ENCODE assay signal across 15 mouse cellular contexts in genomic region chr17:26753476-26753875, GRCm38 (mm10). TPM values are rescaled to one million over a fixed set of nuclear protein-coding genes. Genes with fewer than 3 reads are reported as not detected.
DNase-seq lines count a peak whose midpoint lies in the region; ATAC-seq lines count a peak whose summit lies in the region.
"Had no signal": no experiment of that assay in that cellular context is flagged by ENCODE, and none has a peak within 500 bp of the region (broad histone marks: within the 10 kb centered on the region; RNA-seq: fewer than 3 reads in every experiment).

No protein-coding gene starts in this region.

- H3K27ac ChIP-seq in embryonic facial prominence, embryonic 10.5 days (replicated peaks), result no peak overlapping the region
- H3K27ac ChIP-seq in intestine, embryonic 16.5 days (ENCODE audit: low read length), result no peak overlapping the region
- H3K27ac ChIP-seq: heart, adult 2 months; limb, embryonic 12.5 days had no signal

- peak; percentile 6 for DNase-seq in gastrocnemius, adult 18-20 months (ENCODE audit: low spot score)
- no peak for DNase-seq in gastrocnemius, postnatal 4 days (ENCODE audit: low spot score in 2 of 2)
- peak; percentile 20 for DNase-seq in 3T3-L1 (ENCODE audit: low read depth, low spot score)
- peak; percentile 24 for DNase-seq in large intestine, adult 2 months (ENCODE audit: low read depth, low spot score)
- DNase-seq in embryonic facial prominence, embryonic 10.5 days (ENCODE audit: low spot score), result no peak
- DNase-seq in frontal cortex, postnatal 14 days (ENCODE audit: low spot score in 2 of 2), result no peak
- DNase-seq: cerebellum, adult 18-20 months; embryo, embryonic 11 days; heart, adult 2 months; kidney, postnatal 14 days had no signal

- no peak overlapping the region for H3K4me3 ChIP-seq in embryonic facial prominence, embryonic 10.5 days
- no peak overlapping the region for H3K4me3 ChIP-seq in intestine, embryonic 16.5 days (ENCODE audit: low read length)
- H3K4me3 ChIP-seq: erythroblast, embryonic 14.5 days; heart, adult 2 months; limb, embryonic 12.5 days; megakaryocyte, embryonic 14.5 days had no signal

- no peak overlapping the region for H3K4me2 ChIP-seq in intestine, embryonic 16.5 days (ENCODE audit: low read depth, low read length)
- H3K4me2 ChIP-seq: limb, embryonic 12.5 days had no signal

- H3K4me1 ChIP-seq in embryonic facial prominence, embryonic 10.5 days, result no peaks in the 10 kb centered on the region
- no peaks in the 10 kb centered on the region for H3K4me1 ChIP-seq in intestine, embryonic 16.5 days (ENCODE audit: control insufficient read depth, insufficient read depth, low read length)
- H3K4me1 ChIP-seq: limb, embryonic 12.5 days had no signal

- peak; percentile 75 for ATAC-seq in activated CD4-positive, CD25-positive, alpha-beta regulatory T cell, adult 4 months
- no peak for ATAC-seq in intestine, embryonic 16.5 days

- no peaks in the 10 kb centered on the region for H3K36me3 ChIP-seq in embryonic facial prominence, embryonic 10.5 days (replicated peaks)
- H3K36me3 ChIP-seq in intestine, embryonic 16.5 days (ENCODE audit: control insufficient read depth, insufficient read depth, low read length), result no peaks in the 10 kb centered on the region
- H3K36me3 ChIP-seq: limb, embryonic 12.5 days had no signal

- no peaks in the 10 kb centered on the region for H3K9me3 ChIP-seq in embryonic facial prominence, embryonic 10.5 days
- no peaks in the 10 kb centered on the region for H3K9me3 ChIP-seq in intestine, embryonic 16.5 days (ENCODE audit: control insufficient read depth, low read length)
- H3K9me3 ChIP-seq: limb, embryonic 12.5 days; megakaryocyte, embryonic 14.5 days had no signal

- H3K9ac ChIP-seq in intestine, embryonic 16.5 days (ENCODE audit: low read depth, low read length), result no peak overlapping the region
- H3K9ac ChIP-seq: limb, embryonic 12.5 days had no signal

- 20% methylated on average over 2 of the region's 2 CpGs for WGBS in large intestine, adult 2 months
- WGBS in embryonic facial prominence, embryonic 10.5 days, result 90% methylated on average over 2 of the region's 2 CpGs
- 88% methylated on average over 2 of the region's 2 CpGs for WGBS in intestine, embryonic 16.5 days

- H3K27me3 ChIP-seq in embryonic facial prominence, embryonic 10.5 days (replicated peaks; ENCODE audit: low read depth, poor library complexity, severe bottlenecking), result no peaks in the 10 kb centered on the region
- H3K27me3 ChIP-seq in intestine, embryonic 16.5 days (replicated peaks; ENCODE audit: control insufficient read depth, insufficient read depth, low read length), result no peaks in the 10 kb centered on the region
- H3K27me3 ChIP-seq: limb, embryonic 12.5 days; megakaryocyte, embryonic 14.5 days had no signal

RNA-seq across cellular contexts. Expression of gene Bnip1, which starts 27.4 kb away (rescaled TPM):
- 10 to 100 TPM; 25.2 to 29.7 TPM for total RNA-seq in gastrocnemius, adult 18-20 months (2021)
- 10 to 100 TPM; 31.3 to 33.1 TPM for total RNA-seq in gastrocnemius, postnatal 4 days (2021)
- 10 to 100 TPM; 32.6 to 41.1 TPM for polyA plus RNA-seq in activated CD4-positive, CD25-positive, alpha-beta regulatory T cell, adult 4 months (2017; shearing (Covaris generic))
- polyA plus RNA-seq in large intestine, adult 2 months (2012; rRNA removed), result 23.6 and 25.8 TPM in 2 replicates
- polyA plus RNA-seq in embryonic facial prominence, embryonic 10.5 days (2016; fragmentation: Nextera tagmentation; extraction: Ambion mirVana), result 44.4 and 51.0 TPM in 2 replicates
- polyA plus RNA-seq in intestine, embryonic 16.5 days (2015; fragmentation: Nextera tagmentation; extraction: Ambion mirVana), result 47.6 and 52.0 TPM in 2 replicates

RNA-seq across cellular contexts. Expression of gene Crebrf, which starts 38.0 kb away (rescaled TPM):
- total RNA-seq in gastrocnemius, adult 18-20 months (2021), result 10 to 100 TPM; 37.7 to 47.2 TPM
- total RNA-seq in gastrocnemius, postnatal 4 days (2021), result 10 to 100 TPM; 13.3 to 13.5 TPM
- 10 to 100 TPM; 31.2 to 37.5 TPM for polyA plus RNA-seq in activated CD4-positive, CD25-positive, alpha-beta regulatory T cell, adult 4 months (2017; shearing (Covaris generic))
- 2.7 and 3.6 TPM in 2 replicates for polyA plus RNA-seq in large intestine, adult 2 months (2012; rRNA removed)
- polyA plus RNA-seq in embryonic facial prominence, embryonic 10.5 days (2016; fragmentation: Nextera tagmentation; extraction: Ambion mirVana), result 3.1 and 4.7 TPM in 2 replicates
- polyA plus RNA-seq in intestine, embryonic 16.5 days (2015; fragmentation: Nextera tagmentation; extraction: Ambion mirVana), result 8.1 and 9.4 TPM in 2 replicates

Comparison
In these comparisons a context has a peak if more than half of its experiments do, and no peak if none do; other contexts are left out.
1. DNase-seq: peak in gastrocnemius, adult 18-20 months (single experiment), 3T3-L1 (single experiment) and large intestine, adult 2 months (single experiment); none in gastrocnemius, postnatal 4 days (0 of 2), embryonic facial prominence, embryonic 10.5 days (single experiment) and frontal cortex, postnatal 14 days (0 of 2).